Mouse (Mus musculus) ES-E14 (cell line): ENCODE measurements around the gene Pop5. TPM values are rescaled to one million over a fixed set of nuclear protein-coding genes. Genes with fewer than 3 reads are reported as not detected.

Experiments
- DNase-seq: peaks from one replicate; pipeline ENCODE4 v3.0.0-alpha.2; 2013; ENCODE audit warnings: low read depth, low spot score
- H3K27ac ChIP-seq: 2 replicates; pipeline ENCODE4 v1.5.1; 2012; ENCODE audit warnings: low read depth, mild to moderate bottlenecking, low read length, moderate library complexity, mixed read lengths; ENCODE audit not compliant: poor library complexity, insufficient read depth, severe bottlenecking
- H3K36me3 ChIP-seq: 2 replicates; pipeline ENCODE4 v1.6.1; 2012; ENCODE audit warnings: mild to moderate bottlenecking, low read length, moderate library complexity, mixed read lengths; ENCODE audit not compliant: control insufficient read depth, poor library complexity, insufficient read depth, severe bottlenecking
- H3K4me1 ChIP-seq, 2 experiments: fragments of 150-350 bp in 1 of 2; sonication (generic) in 1 of 2; 2 replicates each; pipeline ENCODE4 v1.6.1; 2012; ENCODE audit warnings: low read length in 2 of 2, mild to moderate bottlenecking in 1 of 2, mixed read lengths in 1 of 2; ENCODE audit not compliant: control insufficient read depth in 2 of 2, insufficient read depth in 2 of 2, poor library complexity in 1 of 2
- H3K4me3 ChIP-seq, 2 experiments: fragments of 150-350 bp in 1 of 2; sonication (generic) in 1 of 2; 2 replicates each; pipeline ENCODE4 v1.5.1; 2012; ENCODE audit warnings: low read length in 2 of 2, low read depth in 1 of 2, mild to moderate bottlenecking in 1 of 2, mixed read lengths in 1 of 2; ENCODE audit not compliant: insufficient read depth in 1 of 2, poor library complexity in 1 of 2, severe bottlenecking in 1 of 2
- H3K9ac ChIP-seq: 2 replicates; pipeline ENCODE4 v1.6.1; 2012; ENCODE audit warnings: low read depth, mild to moderate bottlenecking, low read length, mixed read lengths; ENCODE audit not compliant: poor library complexity, insufficient read depth, severe bottlenecking
- H3K9me3 ChIP-seq: fragments of 150-350 bp; sonication (generic); 2 replicates; pipeline ENCODE4 v1.6.1; 2012; ENCODE audit warnings: low read depth, mild to moderate bottlenecking, low read length; ENCODE audit not compliant: control insufficient read depth, insufficient read depth
- HCFC1 ChIP-seq: IDR thresholded peaks from 2 replicates; pipeline ENCODE4 v1.6.1; 2012; ENCODE audit warnings: low read length, inconsistent platforms, borderline replicate concordance; ENCODE audit not compliant: insufficient read depth
- MAFK ChIP-seq: IDR thresholded peaks from 2 replicates; pipeline ENCODE4 v1.6.1; 2014; ENCODE audit warnings: mild to moderate bottlenecking, low read depth, low read length, inconsistent platforms; ENCODE audit not compliant: insufficient read depth
- ZC3H11A ChIP-seq: IDR thresholded peaks from 2 replicates; pipeline ENCODE4 v1.6.1; 2012; ENCODE audit warnings: low read depth, mild to moderate bottlenecking, inconsistent platforms, low read length, borderline replicate concordance
- ZNF384 ChIP-seq: IDR thresholded peaks from 2 replicates; pipeline ENCODE4 v1.6.1; 2012; ENCODE audit warnings: low read depth, low read length, inconsistent platforms
- in situ Hi-C, 2 experiments: fragments of 600-800 bp; cut with MboI; formaldehyde crosslinking; loops; one replicate each; pipeline ENCODE4 v1.15.1; 2025; ENCODE audit warnings: low sequenced_read_pairs in 2 of 2, inconsistent platforms in 1 of 2; ENCODE audit not compliant: unreplicated experiment in 2 of 2
- total RNA-seq: library from RNA; depleted of rRNA; stranded (reverse); fragments of 300-350 nt; gene quantifications from 2 replicates; pipeline ENCODE4 v1.2.3, GENCODE M21; 2012; rRNA removed

The Pop5 gene
- total RNA-seq, 1 experiment: 155 TPM

- H3K9me3 ChIP-seq: no peaks in the 10 kb centered on the region
- DNase-seq: no peak
- in situ Hi-C loops: no loop called here
- H3K9ac ChIP-seq: no peak overlapping the region
- H3K4me1 ChIP-seq: no peaks in the 10 kb centered on the region
- no peak overlapping the region for H3K4me3 ChIP-seq
- peaks cover 13% of the 10 kb centered on the region; the same call in 1 of the 2 replicates for H3K36me3 ChIP-seq
- TF ChIP-seq HCFC1 (no peak), MAFK (no peak), ZC3H11A (no peak)
- H3K27ac ChIP-seq: no peak overlapping the region
These were observed 49.1 kb downstream of the Pop5 start for GRCm38 (mm10) chr5:115284735-115285134.

GRCm38 (mm10) chr5:115294173-115294572 is 58.5 kb downstream of the Pop5 start:
- H3K9ac ChIP-seq: no peak overlapping the region
- peaks cover 36% of the 10 kb centered on the region for H3K36me3 ChIP-seq
- no peak overlapping the region for H3K27ac ChIP-seq
- no peak for DNase-seq
- H3K9me3 ChIP-seq: no peaks in the 10 kb centered on the region
- H3K4me3 ChIP-seq: no peak overlapping the region
- in situ Hi-C loops: no loop called here
- no peak for TF ChIP-seq ZNF384
- 0 out of 2 replicates have a peak, but pooled peaks have one; percentile 21 for TF ChIP-seq ZC3H11A
- H3K4me1 ChIP-seq: 0 out of 4 replicates have a peak, but pooled peaks cover 1 to 3% of the 10 kb centered on the region in 2 experiments

Other genes with a start within 250 kb of the Pop5 start
- gene Sppl3, start 224.7 kb upstream of the Pop5 start, total RNA-seq: 56.1 and 72.5 TPM in 2 replicates
- gene Gm10401, start 137.5 kb upstream of the Pop5 start, total RNA-seq: 5.8 and 7.7 TPM in 2 replicates
- 41.1 and 43.6 TPM in 2 replicates for gene Acads, start 116.5 kb upstream of the Pop5 start, total RNA-seq
- gene Unc119b, start 100.9 kb upstream of the Pop5 start, total RNA-seq: 27.1 and 27.5 TPM in 2 replicates
- 191 and 272 TPM in 2 replicates for gene Mlec, start 77.7 kb upstream of the Pop5 start, total RNA-seq
- gene Cabp1, start 41.5 kb upstream of the Pop5 start, total RNA-seq: 14.9 and 25.2 TPM in 2 replicates
- 134 and 138 TPM in 2 replicates for gene Rnf10, start 37.1 kb downstream of the Pop5 start, total RNA-seq
- gene Coq5, start 43.8 kb downstream of the Pop5 start, total RNA-seq: 28.3 and 34.8 TPM in 2 replicates
- gene Dynll1, start 65.2 kb downstream of the Pop5 start, total RNA-seq: 575 and 753 TPM in 2 replicates
- gene Srsf9, start 91.3 kb downstream of the Pop5 start, total RNA-seq: 42.6 and 57.2 TPM in 2 replicates
- 1.9 and 3.1 TPM in 2 replicates for gene Gatc, start 105.3 kb downstream of the Pop5 start, total RNA-seq
- 21.5 and 30.7 TPM in 2 replicates for gene Triap1, start 105.4 kb downstream of the Pop5 start, total RNA-seq
- gene Cox6a1, start 113.1 kb downstream of the Pop5 start, total RNA-seq: 936 and 1,706 TPM in 2 replicates
- gene Msi1, start 193.8 kb downstream of the Pop5 start, total RNA-seq: 5.6 and 9.0 TPM in 2 replicates
- 31.1 and 36.6 TPM in 2 replicates for gene Pla2g1b, start 230.4 kb downstream of the Pop5 start, total RNA-seq
- 15.3 and 25.7 TPM in 2 replicates for gene Sirt4, start 248.9 kb downstream of the Pop5 start, total RNA-seq